Mouse (Mus musculus) CD4-positive naive resting alpha-beta T cell, adult 76 days (primary cell): Measurements from ENCODE around the gene Psma3. TPM values are rescaled to one million over a fixed set of nuclear protein-coding genes. Genes with fewer than 3 reads are reported as not detected.

ENCODE experiments used
- total RNA-seq: library from RNA; stranded (reverse); gene quantifications from one replicate; pipeline ENCODE4 v1.2.4, GENCODE M21; 2023

The Psma3 gene
- 216 TPM for total RNA-seq

DNA sequence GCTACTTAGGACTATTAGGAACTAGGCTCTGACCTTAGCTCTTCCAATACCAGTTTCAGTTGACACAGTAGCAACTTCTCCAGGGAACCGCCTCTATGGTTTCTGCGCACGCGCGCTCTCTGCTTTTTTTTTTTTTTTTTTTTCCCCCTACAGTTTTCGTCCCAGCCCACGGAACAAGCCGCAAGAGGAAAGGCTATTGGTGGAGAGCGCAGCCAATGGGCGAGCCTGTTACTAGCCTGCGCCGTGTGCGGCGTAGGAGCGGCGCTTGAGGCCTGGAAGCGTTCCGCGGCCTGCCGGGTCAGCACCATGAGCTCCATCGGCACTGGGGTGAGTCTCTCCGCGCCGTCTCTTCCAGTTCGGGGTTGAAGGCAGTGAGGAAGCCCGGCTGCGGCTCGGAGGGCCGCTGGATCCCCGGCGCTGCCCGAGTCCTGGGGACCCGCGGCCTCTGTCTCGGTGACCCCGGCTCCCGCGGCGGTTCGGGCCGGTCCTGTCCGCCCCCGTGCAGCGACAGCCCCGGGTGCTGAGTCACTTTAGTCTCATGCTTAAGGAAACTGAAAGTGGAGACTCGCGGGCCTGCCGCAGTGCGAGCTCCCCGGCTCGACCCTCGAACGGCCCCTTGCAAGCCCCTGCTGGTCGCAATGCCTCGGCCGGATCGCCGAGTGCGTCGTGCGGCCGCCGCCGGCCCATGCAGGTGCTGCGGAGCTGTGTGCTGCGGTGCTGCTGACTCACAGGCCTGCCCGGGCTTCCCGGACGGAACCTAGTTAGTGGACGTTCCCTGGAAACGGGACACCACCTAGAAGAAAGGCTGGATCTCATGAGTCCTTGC is at the start of gene Psma3:
TSS of gene Psma3 (plus strand) at position 181 of the 826 bp plus-strand sequence.

DNA sequence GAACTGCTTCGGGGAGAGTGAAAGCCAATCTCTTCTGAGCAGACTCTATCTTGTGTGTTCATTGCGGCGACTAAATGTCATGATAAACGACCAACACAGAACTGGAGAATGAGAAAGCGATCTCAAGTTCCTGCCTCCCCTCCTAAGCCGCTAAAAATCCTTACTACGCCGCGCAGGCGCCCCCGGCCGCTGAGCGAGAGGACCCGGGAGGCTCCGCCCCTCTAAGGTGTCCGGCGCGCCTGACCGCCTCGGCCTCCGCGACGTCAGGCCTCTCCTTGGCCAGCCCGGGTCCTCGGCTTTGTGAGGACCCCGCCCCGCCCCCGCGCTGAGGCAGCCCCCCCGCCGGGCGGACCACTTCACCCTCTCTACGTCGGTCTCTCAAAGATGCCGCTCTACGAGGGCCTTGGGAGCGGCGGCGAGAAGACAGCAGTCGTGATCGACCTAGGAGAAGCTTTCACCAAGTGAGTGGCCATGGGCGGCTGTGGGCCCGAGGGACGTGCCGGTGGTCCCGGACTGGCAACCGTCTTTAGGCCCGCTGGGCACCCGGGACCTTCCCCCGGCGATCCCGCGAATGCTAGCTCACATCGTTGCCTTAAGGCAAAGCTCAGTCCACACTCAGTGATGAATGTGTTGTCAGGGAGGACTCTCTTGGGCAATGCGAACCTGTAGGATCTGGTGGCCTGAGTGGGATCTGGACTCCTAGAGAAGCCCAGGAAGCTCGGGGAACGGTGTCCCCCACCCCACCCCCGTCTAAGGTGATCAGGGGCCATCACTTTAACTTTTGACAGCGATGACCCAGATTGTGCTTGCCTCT is 36.6 kb upstream of the Psma3 start, which contains the start of gene Actr10:
TSS of gene Actr10 (plus strand) at position 287 of the 814 bp plus-strand sequence.

DNA sequence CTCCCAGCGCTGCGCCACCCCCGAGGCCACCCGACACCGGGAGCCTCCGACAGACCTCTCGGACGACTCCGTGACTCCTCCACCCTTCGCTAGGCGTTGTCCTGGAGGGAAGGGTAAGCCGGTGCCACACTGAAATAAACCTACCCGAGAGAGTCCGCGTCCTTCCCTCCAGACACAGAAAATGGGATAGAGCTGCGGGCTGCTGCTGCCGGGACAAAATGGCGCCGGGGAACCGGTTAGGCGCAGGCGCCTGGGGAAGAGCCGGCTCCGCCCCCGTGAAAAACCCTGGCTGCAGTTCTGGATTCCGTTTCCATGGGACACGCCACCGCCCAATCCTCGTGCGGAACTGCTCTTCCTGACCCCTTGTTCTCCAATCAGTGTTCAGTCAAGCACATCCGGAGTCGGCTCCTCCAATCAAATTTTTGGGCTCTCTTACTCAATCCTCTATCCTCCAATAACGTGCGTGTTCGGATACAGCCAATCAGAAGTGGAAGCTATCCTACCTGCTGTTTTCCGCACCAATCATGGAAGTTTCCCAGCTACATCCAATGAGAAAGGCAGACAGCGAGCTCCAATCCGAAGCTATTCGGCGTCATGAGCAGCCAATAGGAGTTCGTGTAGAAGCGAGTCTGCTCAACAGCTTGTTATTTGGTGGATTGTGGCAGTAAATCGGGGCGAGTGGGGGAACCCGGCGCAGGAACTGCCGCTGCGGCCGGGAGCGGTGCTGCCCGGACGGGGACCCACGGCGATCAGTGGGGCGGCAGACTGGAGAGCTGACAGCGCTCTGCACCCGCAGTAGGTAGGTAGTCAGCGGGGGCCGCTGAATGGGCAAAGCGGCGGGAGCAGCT is 41.2 kb downstream of the Psma3 start, which contains the start of gene Arid4a:
TSS of gene Arid4a (plus strand) at position 628 of the 848 bp plus-strand sequence.

Other genes starting within 250 kb of the Psma3 start
- 23.4 TPM for gene Frmd6, start 149.1 kb upstream of the Psma3 start, total RNA-seq
- 122 TPM for gene Actr10, start 36.8 kb upstream of the Psma3 start, total RNA-seq
- 125 TPM for gene Arid4a, start 41.4 kb downstream of the Psma3 start, total RNA-seq
- not detected for gene Tomm20l, start 136.8 kb downstream of the Psma3 start, total RNA-seq
- gene Timm9, start 162.1 kb downstream of the Psma3 start, total RNA-seq: 26.0 TPM
- gene 2700049A03Rik, start 162.2 kb downstream of the Psma3 start, total RNA-seq: 17.1 TPM